Mouse (Mus musculus) forebrain, embryonic 11.5 days (tissue): ENCODE measurements at regions not wholly inside any gene's neighbourhood (a gene's known extent, or its start where the extent isn't known, plus 50 kb on each side); places are given as distances from the start of the nearest gene placed in this dataset.

Experiments used
- ATAC-seq: fragments of 200-750 bp; cut with Nextera tagmentation; replicated peaks from 2 replicates; pipeline ENCODE4 v1.8.0; 2017; ENCODE audit warnings: moderate TSS enrichment; ENCODE audit not compliant: low FRiP score
- DNase-seq: peaks from one replicate; pipeline ENCODE4 v3.0.0-alpha.2; 2017; ENCODE audit warnings: low spot score
- H3K27ac ChIP-seq: fragments of 300-500 bp; sonication (generic); 2 replicates; pipeline ENCODE4 v1.5.1; 2014; ENCODE audit warnings: low read depth, low read length
- H3K27me3 ChIP-seq: fragments of 300-500 bp; sonication (generic); 2 replicates; pipeline ENCODE4 v1.6.1; 2014; ENCODE audit warnings: mild to moderate bottlenecking, low read length, mixed read lengths; ENCODE audit not compliant: control insufficient read depth, insufficient read depth
- H3K36me3 ChIP-seq: fragments of 300-500 bp; sonication (generic); 2 replicates; pipeline ENCODE4 v1.6.1; 2014; ENCODE audit warnings: mild to moderate bottlenecking, low read length, moderate library complexity, mixed read lengths; ENCODE audit not compliant: control insufficient read depth, insufficient read depth
- H3K4me1 ChIP-seq: fragments of 300-500 bp; sonication (generic); replicated peaks from 2 replicates; pipeline ENCODE4 v1.6.1; 2014; ENCODE audit warnings: low read length, mixed read lengths; ENCODE audit not compliant: control insufficient read depth, insufficient read depth
- H3K4me2 ChIP-seq: fragments of 300-500 bp; sonication (generic); 2 replicates; pipeline ENCODE4 v1.6.1; 2014; ENCODE audit warnings: low read depth, mild to moderate bottlenecking, low read length, moderate library complexity, mixed read lengths; ENCODE audit not compliant: severe bottlenecking
- H3K4me3 ChIP-seq: fragments of 300-500 bp; sonication (generic); 2 replicates; pipeline ENCODE4 v1.5.1; 2014; ENCODE audit warnings: low read depth, low read length
- H3K9ac ChIP-seq: fragments of 300-500 bp; sonication (generic); 2 replicates; pipeline ENCODE4 v1.6.1; 2014; ENCODE audit warnings: low read length
- H3K9me3 ChIP-seq: fragments of 300-500 bp; sonication (generic); 2 replicates; pipeline ENCODE4 v1.6.1; 2016; ENCODE audit warnings: low read length, mixed read lengths; ENCODE audit not compliant: control insufficient read depth
- WGBS: fragments of 180-500 bp; shearing (Covaris S2); extraction: QIAGEN DNeasy Blood & Tissue Kit; methylation state at CpG from one replicate; pipeline ENCODE4 v1.1.7; 2014; 5-methylcytosine and 5-hydroxymethylcytosine counted together

DNA sequence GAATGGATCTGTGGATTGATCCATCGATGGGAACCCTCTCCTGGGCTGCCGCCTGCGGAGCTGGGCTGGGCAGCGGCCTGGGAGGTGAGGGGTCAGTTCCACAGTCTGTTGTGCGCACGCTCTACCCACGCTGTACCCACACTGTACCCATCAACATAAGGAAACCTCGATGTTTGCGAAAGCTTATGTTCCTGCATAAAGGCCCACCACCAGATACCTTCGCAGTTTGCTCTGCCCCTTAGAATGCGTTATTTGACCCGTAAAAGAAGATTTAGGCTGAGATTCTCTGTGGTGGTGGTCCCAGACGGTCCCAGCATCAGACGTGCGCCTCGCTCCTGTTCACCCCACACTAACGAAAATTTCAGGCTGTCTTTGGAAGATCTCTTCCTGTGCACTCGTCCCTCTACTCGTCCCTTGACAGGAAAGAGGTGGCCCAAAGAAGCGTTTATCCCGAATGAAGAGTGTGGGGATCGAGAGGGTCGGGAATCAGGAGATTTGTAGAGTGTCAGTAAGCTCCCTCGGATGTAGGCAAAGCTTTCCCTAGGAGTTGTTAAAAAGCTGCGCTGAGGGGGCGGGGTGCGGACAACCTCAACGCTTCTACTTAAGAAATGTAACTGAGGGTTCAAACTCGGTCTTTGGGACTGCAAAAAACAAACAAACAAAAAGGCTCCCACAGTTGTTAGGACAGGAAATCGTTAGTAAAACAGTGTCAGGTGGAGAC is 123.9 kb downstream of the Tmem161b start:
- peaks cover 21% of the 10 kb centered on the region for H3K4me1 ChIP-seq

DNA sequence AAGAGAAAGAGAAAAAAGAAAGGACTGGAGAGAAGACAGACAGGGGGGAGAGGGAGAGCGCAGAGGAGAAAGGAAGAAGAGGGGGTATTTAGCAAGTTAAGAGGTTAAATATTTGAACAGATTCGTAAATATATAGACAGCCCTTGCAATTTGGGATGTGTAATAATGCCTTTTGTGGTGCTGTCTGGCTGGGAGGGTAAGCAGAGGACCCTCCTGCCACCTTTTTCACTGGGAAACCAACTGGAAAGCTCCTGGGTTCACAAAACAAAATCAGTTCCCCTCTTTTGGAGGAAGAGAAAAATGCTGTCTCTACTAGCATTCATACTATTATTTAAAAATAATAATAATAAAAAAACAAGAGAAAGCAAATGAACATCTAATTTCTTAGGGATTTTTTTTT is 124.5 kb downstream of the Tmem161b start:
- peak overlapping the region; percentile 75 for H3K9ac ChIP-seq
- peak overlapping the region; percentile 18 for H3K4me3 ChIP-seq
- H3K36me3 ChIP-seq, result no peaks in the 10 kb centered on the region
- peak overlapping the region; percentile 46 for H3K4me2 ChIP-seq
- H3K4me1 ChIP-seq, result peaks cover 21% of the 10 kb centered on the region
- H3K27me3 ChIP-seq, result 0 out of 2 replicates have a peak, but pooled peaks cover 2% of the 10 kb centered on the region
- 0% methylated on average over 2 of the region's 2 CpGs for WGBS
- ATAC-seq, result no peak
- DNase-seq, result no peak
- H3K9me3 ChIP-seq, result no peaks in the 10 kb centered on the region
- H3K27ac ChIP-seq, result peak overlapping the region; percentile 82

More for the DNA sequence above, 123.9 kb downstream of the Tmem161b start:
- Histone ChIP-seq H3K27me3 (0 out of 2 replicates have a peak, but pooled peaks cover 2% of the 10 kb centered on the region), H3K4me3 (peak overlapping the region; percentile 18), H3K9ac (peak overlapping the region; percentile 75), H3K9me3 (no peaks in the 10 kb centered on the region), H3K4me2 (peak overlapping the region; percentile 46), H3K36me3 (no peaks in the 10 kb centered on the region), H3K27ac (peak overlapping the region; percentile 82)
- DNase-seq (peak; percentile 66), ATAC-seq (no peak)
- WGBS, result under 1% methylated on average over 30 of the region's 30 CpGs

DNA sequence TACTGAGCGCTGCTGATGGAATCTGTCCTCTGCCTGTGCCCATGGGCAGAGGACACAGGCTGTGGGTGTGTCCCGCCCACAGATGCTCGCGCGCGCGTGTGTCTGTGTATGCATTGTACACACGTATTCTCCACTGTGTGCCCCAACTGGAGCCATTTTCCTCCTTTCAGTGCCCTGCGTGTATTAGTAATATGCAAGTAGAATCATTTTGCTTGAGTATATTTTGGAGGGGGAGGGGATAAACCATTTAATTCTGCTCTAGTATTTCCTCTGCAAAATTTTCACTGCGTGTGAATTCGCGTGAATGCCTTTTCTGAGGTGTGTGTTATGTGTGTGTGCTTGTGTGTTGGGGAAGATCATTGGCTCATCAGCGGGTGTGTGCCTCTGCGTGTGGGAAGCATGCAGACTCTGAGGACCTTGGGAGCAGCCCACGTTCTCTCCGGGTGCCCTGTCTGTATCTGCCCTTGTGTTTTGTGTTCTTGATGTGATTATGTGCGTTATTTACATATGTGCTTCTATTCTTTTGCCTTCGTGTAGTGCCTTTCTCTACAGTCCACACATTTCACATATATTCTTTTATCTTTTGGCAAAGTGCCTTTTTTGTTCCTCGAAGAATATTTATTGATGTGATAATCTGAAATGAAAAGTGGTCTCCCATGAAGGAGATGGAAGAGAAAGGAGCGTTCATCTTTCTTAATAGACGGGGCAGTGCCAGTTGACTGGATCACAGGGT is 125.3 kb downstream of the Tmem161b start:
- Histone ChIP-seq H3K4me3 (peak overlapping the region; percentile 24), H3K4me1 (peaks cover 21% of the 10 kb centered on the region), H3K9me3 (no peaks in the 10 kb centered on the region), H3K36me3 (no peaks in the 10 kb centered on the region), H3K27ac (peak overlapping the region; percentile 82), H3K9ac (peak overlapping the region; percentile 76), H3K27me3 (0 out of 2 replicates have a peak, but pooled peaks cover 2% of the 10 kb centered on the region), H3K4me2 (peak overlapping the region; percentile 58)
- DNase-seq (peak; percentile 72), ATAC-seq (peak; percentile 17)
- WGBS, result under 1% methylated on average over 21 of the region's 21 CpGs

DNA sequence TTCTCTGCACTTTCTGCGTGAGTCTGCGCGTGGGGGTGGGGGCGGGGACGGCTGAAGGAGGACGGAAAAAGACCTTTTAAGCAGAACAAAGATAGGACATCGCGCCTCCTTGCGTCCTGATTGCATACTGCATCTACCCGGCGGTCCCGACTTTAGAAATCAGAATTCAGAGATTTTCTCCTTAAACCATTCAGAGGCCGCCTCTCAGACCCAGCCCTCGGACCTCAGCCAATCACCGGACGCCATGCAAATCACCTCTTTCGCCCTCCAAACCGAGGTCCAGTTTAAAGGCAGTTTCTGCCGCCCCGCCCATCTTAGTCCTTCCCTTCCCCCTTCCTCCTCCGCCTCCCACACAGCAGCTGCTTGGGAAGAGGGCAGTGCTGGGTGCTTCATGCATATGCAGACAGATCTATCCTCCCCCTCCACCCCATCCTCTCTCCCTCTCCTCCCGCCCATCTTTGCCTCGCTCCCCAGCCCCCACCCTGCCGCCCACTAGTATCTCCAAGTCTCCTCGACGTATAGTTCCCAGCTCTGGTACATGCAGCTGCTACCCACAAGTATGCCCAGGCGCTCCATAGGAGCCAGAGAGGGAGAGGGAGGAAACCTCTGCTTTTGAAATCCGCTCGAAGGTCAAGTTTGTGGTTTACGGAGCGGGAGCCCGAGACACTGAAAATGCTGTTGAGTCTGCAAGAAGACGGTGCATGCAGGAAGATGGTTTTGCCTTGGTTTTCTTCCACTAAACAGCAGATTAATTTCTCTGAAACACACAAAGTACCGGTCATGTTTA is 126.0 kb downstream of the Tmem161b start:
- H3K27me3 ChIP-seq, result 0 out of 2 replicates have a peak, but pooled peaks cover 2% of the 10 kb centered on the region
- ATAC-seq (peak; percentile 97), DNase-seq (peak; percentile 98)
- H3K9ac ChIP-seq, result peak overlapping the region; percentile 83
- no peaks in the 10 kb centered on the region for H3K9me3 ChIP-seq
- peak overlapping the region; percentile 39 for H3K4me3 ChIP-seq
- WGBS, result under 1% methylated on average over 34 of the region's 34 CpGs
- H3K36me3 ChIP-seq, result no peaks in the 10 kb centered on the region
- H3K4me1 ChIP-seq, result peaks cover 21% of the 10 kb centered on the region
- peak overlapping the region; percentile 98 for H3K27ac ChIP-seq
- H3K4me2 ChIP-seq, result peak overlapping the region; percentile 79

DNA sequence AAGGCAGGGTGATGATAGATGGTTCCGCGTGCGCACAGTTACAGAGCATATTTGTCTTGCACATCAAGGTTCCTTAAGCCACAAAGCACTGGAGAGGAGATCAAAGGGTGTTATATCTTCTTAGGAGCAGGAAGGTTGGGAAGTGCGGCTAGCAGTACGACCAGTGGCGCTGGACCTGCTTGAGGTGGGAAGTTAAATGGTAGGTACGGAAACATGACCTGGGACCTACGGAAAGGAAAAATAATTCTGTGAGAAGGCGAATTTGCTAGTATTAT is 126.5 kb downstream of the Tmem161b start:
- ATAC-seq, result peak; percentile 13
- H3K4me3 ChIP-seq, result peak overlapping the region; percentile 39
- H3K9ac ChIP-seq, result peak overlapping the region; percentile 83
- H3K27me3 ChIP-seq, result 0 out of 2 replicates have a peak, but pooled peaks cover 2% of the 10 kb centered on the region
- WGBS, result under 1% methylated on average over 9 of the region's 9 CpGs
- no peaks in the 10 kb centered on the region for H3K9me3 ChIP-seq
- no peak for DNase-seq
- peaks cover 17% of the 10 kb centered on the region for H3K4me1 ChIP-seq
- peak overlapping the region; percentile 79 for H3K4me2 ChIP-seq
- no peaks in the 10 kb centered on the region for H3K36me3 ChIP-seq
- H3K27ac ChIP-seq, result peak overlapping the region; percentile 98

DNA sequence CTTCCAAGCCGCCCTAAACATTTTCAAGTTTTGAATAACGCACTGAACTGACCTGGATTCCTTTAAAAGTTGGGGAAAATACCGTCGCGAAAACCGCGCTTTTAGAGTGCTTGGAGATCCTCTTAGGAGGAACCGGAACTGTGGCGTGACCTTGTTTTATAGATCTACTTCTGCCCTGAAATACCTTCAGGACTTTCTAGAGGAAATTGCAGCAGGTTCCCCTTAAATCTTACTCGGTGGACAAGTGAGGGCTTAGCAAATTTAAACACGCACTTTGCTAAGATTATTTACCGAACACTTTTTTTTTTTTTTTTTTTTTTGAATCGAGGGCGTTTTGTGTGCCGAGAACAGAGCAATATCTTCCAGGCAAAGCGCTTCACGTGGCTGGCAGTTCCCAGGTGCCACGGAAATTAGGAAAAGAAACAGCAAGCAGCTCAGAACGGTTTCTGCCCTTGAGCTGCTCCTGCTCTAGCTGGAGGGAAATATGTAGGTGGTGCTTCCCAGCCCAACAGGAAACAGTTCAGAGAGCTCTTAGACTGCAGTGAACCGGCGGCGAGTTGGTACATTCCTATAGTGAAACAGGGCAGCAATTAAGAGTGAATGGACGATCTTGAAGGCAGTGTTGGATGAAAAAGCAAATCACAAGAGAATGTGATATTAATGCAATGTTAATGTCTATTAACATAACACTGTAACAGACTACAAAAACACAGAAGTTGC is 127.1 kb downstream of the Tmem161b start:
- Histone ChIP-seq H3K4me3 (peak overlapping the region; percentile 39), H3K9me3 (no peaks in the 10 kb centered on the region), H3K27ac (peak overlapping the region; percentile 98), H3K9ac (peak overlapping the region; percentile 83), H3K4me1 (peaks cover 13% of the 10 kb centered on the region), H3K27me3 (0 out of 2 replicates have a peak, but pooled peaks cover 1% of the 10 kb centered on the region), H3K36me3 (no peaks in the 10 kb centered on the region), H3K4me2 (peak overlapping the region; percentile 79)
- peak; percentile 72 for DNase-seq
- ATAC-seq, result no peak
- under 1% methylated on average over 23 of the region's 23 CpGs for WGBS

DNA sequence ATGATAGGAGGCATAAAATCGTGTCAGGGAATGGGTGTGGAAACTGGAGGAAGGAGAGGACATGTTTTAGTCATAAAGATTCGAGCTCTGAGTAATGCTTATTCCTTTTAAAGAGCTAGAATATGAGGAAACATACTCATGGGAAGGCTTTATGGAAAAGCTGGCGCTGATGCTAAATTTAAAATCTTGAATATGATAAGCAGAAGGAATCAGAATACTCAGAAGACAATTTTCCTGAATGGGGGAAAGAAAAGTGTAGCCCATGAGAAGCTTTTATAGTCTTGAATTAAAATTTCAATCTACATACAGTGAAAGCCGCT is 127.6 kb downstream of the Tmem161b start:
- peaks cover 11% of the 10 kb centered on the region for H3K4me1 ChIP-seq
- H3K27ac ChIP-seq, result peak overlapping the region; percentile 98
- H3K4me2 ChIP-seq, result peak overlapping the region; percentile 79
- ATAC-seq (no peak), DNase-seq (no peak)
- no peaks in the 10 kb centered on the region for H3K27me3 ChIP-seq
- H3K36me3 ChIP-seq, result no peaks in the 10 kb centered on the region
- H3K9me3 ChIP-seq, result no peaks in the 10 kb centered on the region
- 34% methylated on average over 4 of the region's 4 CpGs for WGBS
- peak overlapping the region; percentile 39; the same call in 1 of the 2 replicates for H3K4me3 ChIP-seq
- peak overlapping the region; percentile 83; the same call in 1 of the 2 replicates for H3K9ac ChIP-seq

DNA sequence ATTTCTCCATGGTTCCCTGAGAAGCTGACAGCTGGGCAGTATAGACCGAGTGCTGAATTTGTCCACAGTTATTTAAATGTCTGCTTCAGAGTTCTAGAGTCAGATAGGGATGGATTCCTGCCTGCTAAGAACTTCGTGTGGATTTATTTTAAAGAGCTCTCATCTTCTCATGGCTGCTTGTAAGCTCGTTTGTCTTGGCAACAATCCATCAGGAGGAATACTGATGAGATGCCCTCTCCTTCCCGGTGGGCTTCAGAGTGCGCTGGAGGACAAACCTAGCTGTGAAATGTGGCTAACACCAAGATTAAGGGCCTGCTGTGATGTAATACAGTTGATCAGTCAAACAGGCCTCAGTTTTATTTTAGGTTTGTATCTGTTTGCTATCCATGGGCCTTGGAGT is 128.7 kb downstream of the Tmem161b start:
- Histone ChIP-seq H3K27ac (no peak overlapping the region), H3K4me1 (peaks cover 6% of the 10 kb centered on the region; the same call in 1 of the 2 replicates), H3K9me3 (no peaks in the 10 kb centered on the region), H3K4me3 (no peak overlapping the region), H3K36me3 (no peaks in the 10 kb centered on the region), H3K4me2 (no peak overlapping the region), H3K27me3 (no peaks in the 10 kb centered on the region), H3K9ac (no peak overlapping the region)
- WGBS, result 55% methylated on average over 5 of the region's 5 CpGs
- ATAC-seq (no peak), DNase-seq (no peak)
